Mouse (Mus musculus) thymus, postnatal 10 days (tissue): ENCODE measurements around the gene Iqcb1.
"Not testable (repeated sequence)": the region's sequence is repeated elsewhere in the genome, so short reads cannot be mapped to it uniquely, and the experiment has no call there.

ENCODE experiments used
- DNase-seq, 2 experiments: peaks; one replicate each; pipeline ENCODE4 v3.0.0; 2021; ENCODE audit warnings: low spot score in 2 of 2

Iqcb1 gene

GRCm38 (mm10) chr16:36828054-36828786, at the start of gene Iqcb1:
TSS of gene Iqcb1 (plus strand) at chr16:36828385.
- peak; percentile 81 to 88 for DNase-seq

DNA sequence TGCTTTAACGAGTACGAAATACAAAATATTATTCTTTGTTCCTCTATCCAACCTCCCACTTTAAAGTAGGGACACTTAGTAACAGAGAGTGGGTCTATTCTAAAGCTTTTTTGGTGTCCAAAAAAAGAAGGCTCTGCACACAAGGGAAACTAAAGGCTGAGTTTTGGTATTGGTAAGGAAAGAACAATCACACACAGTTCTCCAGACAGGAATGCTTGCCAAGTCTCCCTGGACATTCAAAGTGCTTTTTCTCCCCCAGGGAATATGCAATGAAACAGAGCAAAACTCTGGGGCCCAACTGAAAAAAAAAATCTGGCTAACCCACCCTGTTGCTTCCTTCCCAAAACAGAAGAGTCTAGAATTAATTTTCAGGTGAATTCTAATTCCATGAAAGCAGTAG, 44.0 kb upstream of the Iqcb1 start:
- DNase-seq, result no peak

DNA sequence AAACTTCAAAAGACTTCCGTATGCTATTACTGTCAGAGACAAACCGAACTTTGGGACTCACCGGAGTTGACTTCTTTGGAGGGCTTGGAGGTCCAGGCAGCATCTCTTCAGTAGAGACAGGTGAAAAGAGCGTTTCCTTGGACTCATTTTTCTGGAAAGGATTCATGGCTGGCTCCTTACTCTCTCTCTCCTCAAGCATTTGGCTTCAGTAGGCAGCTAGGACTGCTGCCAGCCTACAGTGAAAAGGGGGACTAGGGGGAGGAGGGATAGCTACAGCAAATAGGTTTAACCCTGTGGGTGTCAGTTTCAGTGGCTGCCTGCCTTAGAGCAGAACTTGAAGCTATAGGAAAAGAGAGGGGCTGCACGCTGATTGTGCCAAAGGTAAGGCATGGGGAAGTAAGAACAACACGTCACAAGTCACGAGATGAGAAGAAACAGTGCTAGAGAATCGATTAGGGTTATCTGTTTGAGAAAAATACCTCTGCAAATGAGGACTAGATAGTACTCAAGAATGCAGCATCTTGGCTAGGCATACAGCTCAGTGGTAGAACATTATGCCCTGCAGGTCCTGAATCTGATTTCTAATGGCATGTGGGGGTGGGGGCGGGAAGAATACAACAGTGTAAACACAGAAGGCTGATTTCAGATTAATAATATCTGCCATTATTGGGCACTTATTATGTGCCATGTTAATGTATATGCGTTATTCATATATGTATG, 43.4 kb upstream of the Iqcb1 start, which contains the start of gene Slc15a2:
TSS of gene Slc15a2 (minus strand) at position 369 of the 720 bp plus-strand sequence.
- no peak for DNase-seq

DNA sequence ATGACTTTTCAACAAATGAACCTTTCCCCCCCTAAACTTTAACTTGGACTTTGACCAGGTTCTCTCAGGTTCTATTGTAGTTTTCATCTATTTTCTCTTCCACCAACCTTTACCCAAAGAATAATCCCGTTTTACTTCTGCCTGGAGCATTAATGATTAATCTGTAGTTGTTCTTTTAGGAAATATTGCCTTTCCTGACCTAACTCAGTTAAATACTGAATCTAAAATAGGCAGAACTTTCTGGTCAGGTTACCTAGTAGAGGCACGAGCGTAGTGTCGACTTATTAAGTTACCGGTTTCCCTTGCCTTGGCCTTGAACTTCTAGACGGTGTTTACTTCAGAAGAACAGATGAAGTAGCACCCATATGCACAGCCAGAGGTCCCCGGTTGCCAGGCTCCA, 41.7 kb upstream of the Iqcb1 start:
- DNase-seq, result no peak

- no peak for DNase-seq
Observed at GRCm38 (mm10) chr16:36790166-36790565, 38.0 kb upstream of the Iqcb1 start.

GRCm38 (mm10) chr16:36794976-36795375, 33.2 kb upstream of the Iqcb1 start:
- no peak for DNase-seq

DNA sequence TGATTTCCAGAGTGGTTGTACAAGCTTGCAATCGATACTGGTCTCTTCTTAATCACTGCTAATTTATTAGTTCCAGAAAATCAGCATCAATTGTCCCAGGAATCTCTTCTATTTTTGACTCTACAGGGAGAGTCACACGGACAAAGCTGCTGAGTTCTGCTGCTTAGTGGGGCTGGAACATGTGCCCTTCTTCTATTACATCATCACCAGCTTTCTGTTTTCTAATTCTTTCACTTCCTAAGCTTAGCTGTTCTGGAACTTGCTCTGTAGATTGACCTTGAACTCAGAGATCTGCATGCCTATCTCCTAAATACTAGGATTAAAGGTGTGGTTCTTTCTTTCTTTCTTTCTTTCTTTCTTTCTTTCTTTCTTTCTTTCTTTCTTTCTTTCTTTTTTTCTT, 29.9 kb upstream of the Iqcb1 start:
- DNase-seq, result no peak

DNA sequence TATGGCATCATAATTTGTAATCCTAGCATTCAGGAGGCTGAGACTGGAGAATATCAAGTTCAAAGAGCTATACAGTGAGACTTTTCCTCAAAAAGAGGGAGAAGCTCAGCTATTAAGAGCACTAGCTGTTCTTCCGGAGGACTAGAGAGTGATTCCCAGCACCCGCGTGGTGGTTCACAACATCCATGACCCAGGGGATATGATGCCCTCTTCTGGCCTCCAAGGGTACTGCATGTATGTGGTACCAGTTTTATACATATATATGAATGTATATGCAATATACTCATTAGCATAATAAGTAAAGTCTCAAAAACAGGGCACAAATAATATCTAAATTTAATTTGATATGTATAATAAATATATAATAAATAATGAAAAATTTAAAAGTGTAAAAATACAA, 25.8 kb upstream of the Iqcb1 start:
- DNase-seq, result no peak

- no peak for DNase-seq
Observed at GRCm38 (mm10) chr16:36808616-36809015, 19.6 kb upstream of the Iqcb1 start.

- DNase-seq, result no peak
Observed at GRCm38 (mm10) chr16:36813680-36814079, 14.5 kb upstream of the Iqcb1 start.

GRCm38 (mm10) chr16:36816916-36817315, 11.3 kb upstream of the Iqcb1 start:
- no peak for DNase-seq

DNA sequence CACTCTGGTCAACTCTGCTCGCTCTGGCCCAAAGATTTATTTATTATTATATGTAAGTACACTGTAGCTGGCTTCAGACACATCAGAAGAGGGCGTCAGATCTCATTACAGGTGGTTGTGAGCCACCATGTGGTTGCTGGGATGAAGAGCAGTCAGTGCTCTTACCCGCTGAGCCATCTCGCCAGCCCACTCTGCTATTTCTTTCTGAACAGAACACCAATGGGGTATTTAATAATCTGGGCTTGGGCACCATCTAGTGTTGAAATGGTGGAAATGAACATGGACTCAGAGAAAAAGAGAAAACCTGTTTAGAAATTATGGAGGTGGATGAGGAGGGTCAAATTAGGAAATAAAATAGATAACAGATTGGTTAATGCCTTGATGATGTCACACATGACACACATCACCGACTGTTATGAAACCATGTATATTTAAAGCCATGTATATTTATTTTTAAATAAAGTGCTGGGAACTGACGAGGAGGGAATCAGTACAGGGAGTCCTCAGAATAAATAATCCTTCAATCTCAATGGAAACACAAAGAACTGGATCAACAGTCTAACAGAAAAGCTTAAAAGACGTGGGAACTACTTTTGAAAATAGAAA, 10.8 kb upstream of the Iqcb1 start:
- DNase-seq, result peak; percentile 30 to 42

DNA sequence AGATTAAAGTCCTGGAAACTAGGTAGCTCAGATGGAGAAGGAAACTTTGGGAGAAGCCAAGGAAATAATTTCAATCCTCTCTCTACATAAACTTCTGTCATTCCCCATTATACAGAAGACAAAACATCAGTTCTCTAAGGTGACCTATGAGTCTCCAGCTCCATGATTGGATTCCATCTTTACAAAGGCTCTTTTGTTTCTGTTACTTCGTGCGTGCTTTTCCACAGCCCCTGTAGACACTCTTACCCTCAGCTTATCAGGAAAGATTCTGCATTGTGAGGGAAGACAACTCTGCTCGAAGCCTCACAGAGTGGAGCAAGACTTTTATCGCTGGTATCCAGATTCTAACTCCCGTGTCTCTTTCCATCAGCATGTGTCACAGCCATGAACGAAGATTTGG, 8.2 kb upstream of the Iqcb1 start:
- DNase-seq, result no peak

DNA sequence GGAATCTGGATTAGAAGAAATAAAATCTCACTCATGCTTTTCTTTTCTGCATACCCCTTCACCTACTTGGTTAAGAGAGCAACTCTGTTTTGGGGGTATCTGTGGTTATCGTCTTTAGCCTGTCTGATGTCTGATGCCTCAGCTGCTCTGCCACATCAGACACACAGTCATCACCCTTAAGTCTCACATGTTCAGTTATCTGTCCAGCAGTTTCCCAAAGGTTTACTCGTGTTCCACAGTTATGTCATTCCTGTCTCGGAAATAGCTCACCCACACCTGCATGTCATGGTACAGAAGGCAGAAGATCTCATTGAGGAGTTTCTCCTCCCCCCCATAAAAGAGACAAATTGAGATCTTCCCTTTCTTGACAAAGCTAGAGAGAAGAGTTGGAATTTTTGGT, 7.4 kb upstream of the Iqcb1 start:
- no peak for DNase-seq

GRCm38 (mm10) chr16:36821474-36821873, 6.7 kb upstream of the Iqcb1 start:
- DNase-seq, result peak; percentile 38 to 43

GRCm38 (mm10) chr16:36827611-36828053, 553 bp upstream of the Iqcb1 start:
- no peak for DNase-seq

GRCm38 (mm10) chr16:36828820-36829219, 635 bp downstream of the Iqcb1 start:
- no peak for DNase-seq

- DNase-seq, result not testable (repeated sequence)
Observed at GRCm38 (mm10) chr16:36846894-36847293, 18.7 kb downstream of the Iqcb1 start.

- no peak for DNase-seq
Observed at GRCm38 (mm10) chr16:36851202-36851601, 23.0 kb downstream of the Iqcb1 start.

DNA sequence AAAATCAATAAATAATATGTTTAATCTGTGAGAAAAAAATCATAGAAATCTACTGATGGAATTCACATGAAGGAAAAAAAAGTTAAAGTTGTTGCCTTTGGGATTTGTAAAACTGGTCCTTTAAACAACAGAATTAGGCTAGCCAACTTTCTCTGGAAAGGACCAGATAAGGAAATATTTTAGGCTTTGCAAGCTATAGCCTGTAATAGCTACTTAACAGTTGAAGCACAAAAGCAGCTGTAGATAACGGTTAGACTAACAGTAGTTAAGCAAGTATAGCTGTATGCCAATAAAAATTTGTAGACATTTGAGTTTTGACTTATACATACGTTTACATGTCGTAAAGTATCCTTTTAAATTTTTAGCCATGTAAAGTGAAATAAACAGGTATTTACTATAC, 35.4 kb downstream of the Iqcb1 start:
- DNase-seq, result no peak

- DNase-seq, result no peak
Observed at GRCm38 (mm10) chr16:36869442-36869841, 41.3 kb downstream of the Iqcb1 start.

- peak; percentile 95 for DNase-seq
Observed at GRCm38 (mm10) chr16:36874583-36875275, 46.5 kb downstream of the Iqcb1 start, which contains the start of the genes Eaf2 and Golgb1. TSS of gene Eaf2 (minus strand) at chr16:36875003. TSS of gene Golgb1 (plus strand) at chr16:36875140.
